Mouse (Mus musculus) hematopoietic stem cell, adult 5-6 weeks (primary cell): ENCODE results near the gene Gm1673. TPM values are rescaled to one million over a fixed set of nuclear protein-coding genes. Genes with fewer than 3 reads are reported as not detected.

Source experiments
- ATAC-seq, 2 experiments: fragments of 125-278 bp in 1 of 2; replicated peaks in 1 of 2; 2 replicates each; pipeline ENCODE4 v1.8.0; 2016 to 2017; ENCODE audit warnings: inconsistent platforms in 2 of 2, mild to moderate bottlenecking in 2 of 2, moderate number of reproducible peaks in 2 of 2, low read depth in 1 of 2, moderate TSS enrichment in 1 of 2; ENCODE audit not compliant: low FRiP score in 2 of 2, poor library complexity in 2 of 2, severe bottlenecking in 2 of 2, insufficient read depth in 1 of 2, low TSS enrichment in 1 of 2
- total RNA-seq: library from RNA; stranded (forward); fragments of 172-1452, 232-1000 nt; gene quantifications from 2 replicates; pipeline ENCODE4 v1.2.3, GENCODE M21; 2017

Gm1673 gene
- total RNA-seq, 1 experiment from 2014 or later, result not detected

DNA sequence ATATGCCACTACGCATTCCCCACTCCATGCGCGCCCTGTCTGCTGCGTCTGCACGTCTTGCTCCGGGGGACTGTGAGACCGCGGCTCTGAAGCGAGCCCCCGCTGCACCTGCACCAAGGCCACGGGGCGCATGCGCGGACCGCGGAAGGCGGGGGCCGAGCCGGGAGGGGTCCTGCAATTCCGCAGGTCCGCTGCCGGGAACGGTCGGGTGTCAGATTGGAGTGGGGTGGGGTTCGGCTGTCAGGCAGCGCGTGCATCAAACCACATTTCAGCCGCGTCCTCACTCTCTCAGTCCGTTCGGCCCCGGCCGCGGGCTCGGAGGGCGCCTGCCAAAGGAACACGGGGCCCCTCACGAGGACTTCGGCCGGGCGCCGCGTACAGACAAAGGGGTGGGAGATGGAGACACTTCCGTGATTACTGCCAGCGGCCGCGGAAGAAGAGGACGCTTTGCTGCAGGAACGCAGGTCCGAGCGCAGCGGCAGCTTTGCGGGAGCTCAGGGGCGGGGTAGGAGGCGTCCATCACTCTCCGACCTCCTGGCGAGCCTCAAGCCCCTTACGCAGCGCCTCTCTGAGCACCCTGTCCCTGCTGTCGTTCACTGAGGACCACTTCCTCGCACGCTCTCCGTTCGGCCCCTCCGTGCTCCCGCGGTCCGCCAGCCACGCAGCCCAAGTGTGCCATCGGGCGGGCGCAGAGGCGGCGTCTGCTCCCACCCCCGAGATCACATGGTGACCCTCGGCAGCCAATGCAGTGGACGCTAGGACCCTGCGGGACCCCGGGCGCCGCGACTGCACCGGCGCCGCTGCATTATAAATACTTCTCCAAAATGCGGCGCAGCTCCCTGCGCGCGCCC, 12.8 kb downstream of the Gm1673 start, which contains the start of gene Nat8l:
Nat8l (plus strand) TSS at position 142 of the 851 bp plus-strand sequence.
- peak; percentile 55 to 68 for ATAC-seq

DNA sequence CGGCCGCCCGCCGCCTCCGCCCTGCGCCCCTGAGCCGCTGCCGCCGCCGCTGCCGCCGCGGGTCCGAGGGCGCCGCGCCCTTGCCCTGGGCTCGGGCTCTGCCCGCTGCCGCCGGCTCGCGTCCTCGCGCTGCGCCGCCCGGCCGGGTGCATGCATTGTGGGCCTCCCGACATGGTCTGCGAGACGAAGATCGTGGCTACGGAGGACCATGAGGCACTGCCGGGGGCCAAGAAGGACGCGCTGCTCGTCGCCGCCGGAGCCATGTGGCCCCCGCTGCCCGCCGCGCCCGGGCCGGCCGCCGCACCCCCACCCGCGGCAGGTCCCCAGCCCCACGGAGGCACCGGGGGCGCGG, 13.4 kb downstream of the Gm1673 start:
- no peak for ATAC-seq

DNA sequence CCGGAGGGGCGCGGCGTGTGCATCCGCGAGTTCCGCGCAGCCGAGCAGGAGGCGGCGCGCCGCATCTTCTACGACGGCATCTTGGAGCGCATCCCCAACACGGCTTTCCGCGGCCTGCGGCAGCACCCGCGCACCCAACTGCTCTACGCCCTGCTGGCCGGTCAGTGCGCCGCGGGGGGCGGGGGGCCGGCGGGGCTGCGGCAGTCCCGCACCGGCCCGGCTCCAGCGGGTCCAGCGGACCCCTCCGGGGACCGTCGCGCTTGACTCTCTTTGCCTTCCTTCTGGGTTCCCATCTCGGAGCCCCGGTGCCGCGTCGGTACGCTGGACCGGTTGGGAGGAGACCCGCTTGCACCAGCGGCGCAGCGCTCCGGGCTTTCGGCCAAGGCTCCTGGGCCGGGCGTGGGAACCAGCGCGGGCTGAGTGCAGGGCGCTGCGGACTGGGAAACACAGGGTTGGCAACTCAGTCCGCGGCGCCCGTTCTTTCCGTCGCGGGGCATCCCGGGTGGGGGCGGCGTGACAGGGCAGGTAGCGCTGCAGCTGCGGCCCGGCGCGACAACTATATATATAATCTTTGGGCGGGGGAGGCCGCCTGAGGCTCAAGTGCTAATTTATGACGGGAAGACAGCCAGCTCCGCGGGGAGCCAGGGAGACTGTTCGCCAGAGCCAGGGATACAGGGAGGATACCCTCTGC, 14.0 kb downstream of the Gm1673 start:
- no peak for ATAC-seq

DNA sequence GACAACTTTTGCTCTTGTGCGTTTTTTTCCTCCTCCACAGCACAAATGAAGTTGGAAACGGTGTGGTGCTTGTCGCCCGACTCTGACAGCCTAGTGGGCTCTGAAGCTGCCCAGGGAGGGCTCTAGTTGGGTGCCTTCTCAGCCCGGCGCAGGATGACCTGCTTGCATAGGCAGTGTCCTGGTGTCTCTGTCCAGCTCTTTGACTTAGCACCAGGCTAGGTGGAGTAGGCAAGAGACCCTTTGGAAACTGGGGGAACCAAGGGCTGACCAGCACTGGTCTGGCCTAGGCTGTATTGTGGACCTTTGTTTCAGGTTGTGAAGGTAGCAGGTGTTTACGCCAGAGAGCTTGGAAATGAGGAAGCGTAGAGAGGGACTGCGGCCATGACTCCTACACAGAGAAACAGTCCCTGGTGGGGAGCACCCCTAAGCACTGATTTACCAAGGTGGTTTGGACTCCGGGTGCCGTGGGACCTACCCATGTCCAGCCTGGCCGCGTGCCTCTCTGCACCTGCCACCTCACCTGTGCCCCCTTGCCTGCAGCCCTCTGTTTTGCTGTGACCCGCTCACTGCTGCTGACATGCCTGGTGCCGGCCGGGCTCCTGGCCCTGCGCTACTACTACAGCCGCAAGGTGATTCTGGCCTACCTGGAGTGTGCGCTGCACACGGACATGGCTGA, 14.7 kb downstream of the Gm1673 start:
- no peak for ATAC-seq

DNA sequence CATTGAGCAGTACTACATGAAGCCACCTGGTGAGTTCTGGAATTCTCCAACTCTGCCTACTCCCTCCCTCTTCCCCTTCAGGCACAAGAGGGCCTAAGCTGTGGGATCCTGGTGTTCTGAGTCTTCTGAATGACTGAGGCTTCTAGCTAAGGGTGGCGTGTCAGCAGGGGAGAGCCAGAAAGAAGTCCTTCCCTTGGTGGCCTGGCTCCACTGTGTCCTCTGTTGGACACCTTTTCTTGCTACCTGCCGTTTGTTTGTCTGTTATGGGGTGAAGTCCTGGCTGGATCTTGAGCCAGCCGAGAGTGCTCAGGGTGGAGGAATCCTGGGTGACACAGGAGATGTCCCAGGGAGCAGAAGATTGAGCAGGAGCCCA, 15.3 kb downstream of the Gm1673 start:
- ATAC-seq, result no peak

DNA sequence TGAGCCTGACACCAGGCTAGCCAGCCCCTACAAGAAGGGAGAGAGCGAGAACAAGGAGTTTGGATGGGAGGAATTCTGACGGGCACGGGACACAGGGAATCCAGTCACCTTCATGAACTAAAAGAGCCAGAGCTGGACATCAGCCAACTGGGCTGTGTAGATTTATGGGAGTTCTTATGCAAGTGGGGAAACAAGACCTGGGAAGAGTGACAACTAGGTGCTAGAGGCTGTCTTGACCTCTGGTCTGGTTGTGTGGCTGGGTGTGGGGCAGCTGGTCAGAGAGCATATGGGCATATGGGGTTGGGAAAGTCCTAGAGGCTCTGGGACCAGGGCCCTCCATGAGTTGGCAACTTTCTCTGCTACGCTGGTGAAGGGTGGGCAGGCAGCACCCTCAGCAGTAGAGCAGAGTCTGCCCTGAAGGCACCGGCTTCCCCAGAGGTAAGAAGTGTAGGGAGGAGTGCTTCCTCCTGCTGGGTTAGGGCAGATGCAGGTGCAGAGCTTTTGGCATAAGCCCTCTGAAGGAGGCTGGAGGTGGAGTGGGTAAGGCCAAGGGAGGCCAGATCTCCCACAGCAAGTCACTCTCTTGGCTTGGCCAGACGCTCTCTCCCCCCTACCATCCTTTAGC, 16.3 kb downstream of the Gm1673 start:
- ATAC-seq, result no peak

DNA sequence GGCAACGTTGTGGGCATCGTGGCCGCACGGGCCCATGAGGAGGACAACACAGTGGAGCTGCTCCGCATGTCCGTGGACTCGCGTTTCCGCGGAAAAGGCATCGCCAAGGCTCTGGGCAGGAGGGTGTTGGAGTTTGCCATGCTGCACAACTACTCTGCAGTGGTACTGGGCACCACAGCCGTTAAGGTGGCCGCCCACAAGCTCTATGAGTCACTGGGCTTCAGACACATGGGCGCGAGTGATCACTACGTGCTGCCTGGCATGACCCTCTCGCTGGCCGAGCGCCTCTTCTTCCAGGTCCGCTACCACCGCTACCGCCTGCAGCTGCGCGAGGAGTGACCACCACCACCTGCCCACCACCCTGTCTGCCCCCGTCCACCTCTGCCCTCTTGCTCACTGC, 17.6 kb downstream of the Gm1673 start:
- no peak for ATAC-seq

DNA sequence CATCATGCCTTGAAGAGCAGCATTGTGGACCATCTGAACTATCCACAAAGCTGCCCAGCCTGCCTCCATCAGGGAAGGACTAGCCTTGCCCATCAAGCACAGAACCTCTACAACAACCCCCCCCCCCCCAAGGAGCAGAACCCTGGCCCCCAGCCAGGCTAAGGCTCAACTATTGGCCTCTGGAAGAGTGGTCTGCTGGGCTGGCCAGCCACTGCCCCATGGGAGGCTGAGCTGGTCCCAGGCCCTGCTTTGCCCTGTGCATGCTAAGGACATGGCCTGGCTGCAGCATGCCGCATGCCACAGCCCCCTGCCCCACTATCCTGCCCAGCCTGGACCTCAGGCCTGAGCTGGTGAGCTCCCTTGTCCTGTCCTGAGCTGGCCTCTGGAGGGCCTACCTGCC, 18.2 kb downstream of the Gm1673 start:
- no peak for ATAC-seq

DNA sequence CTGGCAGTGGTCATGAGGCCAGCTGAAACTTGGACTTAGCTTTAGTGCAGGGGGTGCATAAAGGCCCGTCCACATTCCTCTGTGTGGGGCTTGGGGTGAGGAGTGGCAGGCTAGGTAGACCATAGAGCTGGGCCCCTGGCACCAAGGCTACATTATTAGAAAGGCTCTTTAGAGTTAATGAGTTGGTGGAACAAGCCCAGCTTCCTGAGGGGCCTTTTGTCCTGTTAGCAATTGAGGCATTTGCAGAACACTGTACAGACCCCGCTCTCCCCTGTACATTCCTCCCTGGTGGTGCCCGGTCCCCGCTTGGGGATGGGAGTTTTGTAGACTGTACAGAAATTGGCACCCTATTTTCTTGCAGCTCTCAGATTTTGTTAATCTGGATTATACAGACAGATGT, 19.4 kb downstream of the Gm1673 start:
- no peak for ATAC-seq

DNA sequence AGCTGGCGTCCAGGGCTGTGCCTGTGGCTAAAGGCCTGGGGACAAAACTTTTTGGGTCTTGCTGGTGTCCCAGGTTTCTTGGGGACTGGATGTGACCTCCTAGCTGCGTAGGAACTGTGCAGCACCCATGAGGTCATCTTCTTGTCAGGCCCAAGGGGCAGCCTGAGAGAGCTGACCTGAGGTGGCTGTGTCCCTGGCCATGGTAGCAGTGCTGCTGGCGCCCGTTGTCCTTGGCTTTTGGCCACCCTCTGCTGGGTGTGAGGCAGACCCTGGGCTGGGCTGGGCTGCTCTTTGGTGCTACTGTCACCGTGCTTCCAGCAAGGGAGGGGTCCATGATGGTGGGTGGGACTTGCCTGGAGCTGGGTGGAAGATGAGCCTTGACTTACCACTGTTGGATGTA, 21.4 kb downstream of the Gm1673 start:
- no peak for ATAC-seq

DNA sequence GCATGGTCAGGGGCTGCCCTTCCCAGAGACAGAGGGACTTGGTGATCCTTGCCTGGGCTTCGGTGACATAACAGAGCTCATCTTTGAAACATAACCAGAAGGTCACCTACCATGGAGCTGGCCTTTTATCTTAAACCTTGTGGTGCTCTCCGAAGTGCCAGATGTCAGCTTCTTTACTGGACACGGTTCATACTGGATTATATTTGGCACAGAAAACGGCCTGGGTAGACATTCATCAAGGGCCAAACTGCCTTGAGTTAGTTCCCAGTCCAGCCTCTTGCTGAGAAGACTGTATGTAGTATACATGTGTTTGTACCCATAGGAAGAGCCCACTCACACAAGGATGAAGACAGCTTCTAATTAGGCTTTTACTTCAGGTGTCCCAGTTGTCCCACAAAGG, 23.6 kb downstream of the Gm1673 start:
- ATAC-seq, result no peak

DNA sequence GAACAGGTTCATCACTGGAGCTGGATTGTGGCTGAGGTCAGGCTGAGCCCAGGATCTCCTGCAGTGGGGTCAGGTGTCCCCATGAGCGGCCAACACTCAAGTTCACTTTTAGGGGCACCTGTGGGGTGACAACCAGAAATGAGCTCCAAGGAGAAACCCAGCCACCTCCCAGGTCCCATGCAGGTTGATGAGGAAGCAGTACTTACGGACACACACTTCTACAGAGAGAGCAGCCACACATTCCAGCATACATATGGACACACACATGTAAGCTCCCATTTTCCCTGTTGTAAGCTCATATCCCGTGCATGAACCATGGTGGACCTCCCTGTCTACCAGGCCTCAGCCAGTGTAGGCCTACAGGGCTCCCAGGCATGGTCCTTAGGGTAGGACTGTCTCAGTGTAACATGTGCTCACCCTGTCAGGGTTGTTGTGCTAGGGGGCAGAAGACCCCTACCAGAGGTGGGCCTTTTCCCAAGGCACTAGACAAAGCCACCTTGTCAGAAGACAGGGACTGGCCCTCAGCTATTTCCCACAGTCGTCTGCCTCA, 24.2 kb downstream of the Gm1673 start:
- no peak for ATAC-seq

DNA sequence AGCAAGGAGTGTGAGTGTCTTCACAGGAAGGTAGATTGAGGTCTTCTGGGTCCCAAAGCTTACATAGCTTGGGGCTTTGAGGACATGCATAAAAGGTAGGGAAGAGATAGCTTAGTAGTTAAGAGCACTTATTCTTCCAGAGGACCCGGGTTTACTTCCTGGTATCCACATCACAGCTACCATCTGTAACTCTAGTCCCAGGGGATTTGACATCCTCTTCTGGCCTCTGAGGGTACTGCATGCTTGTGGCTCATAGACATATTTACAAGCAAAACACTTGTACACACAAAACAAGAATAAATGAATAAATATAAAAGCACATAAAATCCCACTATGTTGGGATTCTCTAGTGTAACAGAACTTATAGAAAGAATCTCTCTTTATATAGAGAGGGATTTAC, 31.4 kb downstream of the Gm1673 start:
- no peak for ATAC-seq

DNA sequence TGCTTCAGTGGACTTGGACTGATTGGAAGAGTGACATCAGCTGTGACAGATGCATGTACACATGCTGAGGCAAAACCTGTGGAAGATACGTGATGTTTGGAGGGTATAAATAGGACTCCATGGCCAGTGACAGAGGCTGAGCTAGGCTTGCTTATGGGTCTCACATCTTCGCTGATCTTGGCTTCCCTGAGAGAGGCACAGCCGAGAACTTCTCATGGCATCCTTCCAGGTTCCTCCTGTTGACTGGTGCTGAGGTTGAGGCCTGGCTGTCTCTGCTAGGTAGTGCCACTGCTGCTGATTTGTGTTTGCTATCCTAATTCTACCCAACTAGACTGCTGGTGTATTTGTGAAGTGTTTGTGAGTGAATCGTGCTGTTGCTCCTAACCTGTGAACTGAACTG, 35.7 kb downstream of the Gm1673 start:
- ATAC-seq, result no peak

DNA sequence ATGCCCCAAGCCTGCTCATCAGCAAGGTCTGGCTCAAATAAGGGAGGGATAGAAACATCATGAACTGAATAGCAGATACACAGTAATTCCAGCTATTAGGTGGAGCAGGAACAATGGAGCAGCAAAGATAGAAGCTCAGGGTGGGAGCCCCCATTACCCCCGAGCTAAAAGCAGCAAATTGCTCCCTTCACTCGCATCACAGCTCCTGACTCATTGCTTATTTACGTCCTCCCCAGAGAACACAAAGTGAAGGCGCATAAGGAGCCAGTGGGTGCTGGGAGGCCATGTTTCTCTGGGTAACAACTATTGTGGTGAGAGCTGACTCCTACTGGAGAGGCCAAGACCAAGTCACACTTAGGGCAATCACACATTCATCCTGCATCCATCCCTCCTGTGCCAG, 46.9 kb downstream of the Gm1673 start:
- no peak for ATAC-seq

DNA sequence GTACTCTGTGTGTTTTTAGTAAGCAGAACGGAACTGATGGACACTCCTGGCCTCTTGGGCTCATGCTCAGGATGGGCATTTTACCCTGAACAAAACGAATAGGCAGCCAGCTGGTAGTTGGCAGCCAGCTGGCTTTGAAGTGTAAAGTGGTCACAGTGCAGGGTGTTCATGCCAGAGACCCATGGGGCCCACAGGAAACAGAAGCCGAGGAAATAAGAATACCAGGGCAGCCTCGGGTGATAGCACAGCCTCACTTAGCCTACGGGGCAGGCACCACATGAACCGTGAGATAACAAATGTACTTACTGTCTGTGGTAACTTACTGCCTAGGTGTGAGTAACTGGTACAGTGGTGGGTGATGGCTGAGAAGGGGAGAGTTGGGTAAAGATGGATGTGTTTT, 47.8 kb downstream of the Gm1673 start:
- peak; percentile 12 to 62; a peak in 1 of 4 replicates for ATAC-seq

DNA sequence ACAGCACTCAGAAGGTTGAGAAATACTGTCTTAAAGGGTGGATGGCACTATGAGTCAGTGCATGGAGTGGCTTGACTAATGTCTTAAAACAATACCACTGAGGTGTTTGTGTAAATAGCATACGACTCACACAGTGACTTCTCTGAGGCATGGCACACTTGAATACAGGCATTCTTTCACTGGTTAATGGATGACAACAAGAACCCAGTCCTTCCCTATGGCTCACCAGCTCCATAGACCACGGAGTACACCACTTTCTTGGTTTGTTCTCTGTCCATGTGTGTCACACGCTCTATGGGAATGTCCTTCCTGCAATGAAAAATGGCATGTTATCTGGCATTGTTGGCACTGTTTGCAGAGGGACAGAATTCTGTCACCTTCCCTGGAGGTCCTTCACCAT, 49.3 kb downstream of the Gm1673 start:
- no peak for ATAC-seq
